ENCODE assay signal across 17 mouse cellular contexts in genomic region chr13:31779281-31779981, GRCm38 (mm10). TPM values are rescaled to one million over a fixed set of nuclear protein-coding genes. Genes with fewer than 3 reads are reported as not detected.
DNase-seq lines count a peak whose midpoint lies in the region; ATAC-seq and TF ChIP-seq lines count a peak whose summit lies in the region.
"Had no signal": no experiment of that assay in that cellular context is flagged by ENCODE, and none has a peak within 500 bp of the region (broad histone marks: within the 10 kb centered on the region; RNA-seq: fewer than 3 reads in every experiment).

No protein-coding gene starts in this region.

- TF ChIP-seq EP300 in heart, adult 2 months (IDR thresholded peaks at IDR 0.05; ENCODE audit: insufficient read depth, low read depth, low read length), result no peak
- no peak for TF ChIP-seq EP300 in lung, postnatal 0 days (IDR thresholded peaks at IDR 0.05)

- no peaks in the 10 kb centered on the region for H3K36me3 ChIP-seq in heart, adult 2 months (ENCODE audit: control insufficient read depth, insufficient read depth, low read length)
- no peaks in the 10 kb centered on the region for H3K36me3 ChIP-seq in lung, postnatal 0 days (ENCODE audit: insufficient read depth, low read length)
- no peaks in the 10 kb centered on the region for H3K36me3 ChIP-seq in limb, embryonic 10.5 days
- H3K36me3 ChIP-seq in stomach, embryonic 15.5 days, result no peaks in the 10 kb centered on the region
- H3K36me3 ChIP-seq: forebrain, embryonic 15.5 days; heart, embryonic 12.5 days; liver, embryonic 15.5 days; neural tube, embryonic 12.5 days had no signal

- no peak for TF ChIP-seq POLR2A in heart, adult 2 months (IDR thresholded peaks at IDR 0.05; ENCODE audit: insufficient read depth, low read depth, low read length)

- H3K9me3 ChIP-seq in lung, postnatal 0 days (ENCODE audit: low read length), result no peaks in the 10 kb centered on the region
- no peaks in the 10 kb centered on the region for H3K9me3 ChIP-seq in limb, embryonic 10.5 days (replicated peaks)
- no peaks in the 10 kb centered on the region for H3K9me3 ChIP-seq in stomach, embryonic 15.5 days
- H3K9me3 ChIP-seq: forebrain, embryonic 15.5 days; heart, embryonic 12.5 days; liver, embryonic 15.5 days; megakaryocyte, embryonic 14.5 days; neural tube, embryonic 12.5 days had no signal

- H3K9ac ChIP-seq in heart, adult 2 months (ENCODE audit: low read depth, low read length), result no peak overlapping the region
- H3K9ac ChIP-seq in lung, postnatal 0 days (replicated peaks; ENCODE audit: low read depth), result no peak overlapping the region
- H3K9ac ChIP-seq in stomach, embryonic 15.5 days, result no peak overlapping the region
- H3K9ac ChIP-seq: forebrain, embryonic 15.5 days; heart, embryonic 12.5 days; liver, embryonic 15.5 days; neural tube, embryonic 12.5 days had no signal

- no peaks in the 10 kb centered on the region for H3K4me1 ChIP-seq in heart, adult 2 months (ENCODE audit: control insufficient read depth, insufficient read depth, low read length)
- no peaks in the 10 kb centered on the region for H3K4me1 ChIP-seq in lung, postnatal 0 days (ENCODE audit: insufficient read depth, low read depth, low read length)
- peaks cover 18% of the 10 kb centered on the region for H3K4me1 ChIP-seq in limb, embryonic 10.5 days
- 0 out of 2 replicates have a peak, but pooled peaks cover 3% of the 10 kb centered on the region for H3K4me1 ChIP-seq in stomach, embryonic 15.5 days
- H3K4me1 ChIP-seq: forebrain, embryonic 15.5 days; heart, embryonic 12.5 days; liver, embryonic 15.5 days; megakaryocyte, embryonic 14.5 days; neural tube, embryonic 12.5 days had no signal

- ATAC-seq in lung, postnatal 0 days, result no peak
- ATAC-seq in stomach, embryonic 15.5 days (ENCODE audit: insufficient read depth, low FRiP score, low read depth), result peak; percentile 18; the same call in 1 of the 2 replicates
- ATAC-seq: activated CD4-positive, CD25-positive, alpha-beta regulatory T cell, adult 4 months; forebrain, embryonic 15.5 days had no signal

- no peaks in the 10 kb centered on the region for H3K79me2 ChIP-seq in heart, adult 2 months (replicated peaks; ENCODE audit: control insufficient read depth, insufficient read depth, low read length)

- no peak for TF ChIP-seq CTCF in heart, adult 2 months (IDR thresholded peaks at IDR 0.05)
- no peak for TF ChIP-seq CTCF in lung, postnatal 0 days (IDR thresholded peaks at IDR 0.05)

- WGBS in heart, adult 2 months, result 68% methylated on average over 17 of the region's 17 CpGs
- WGBS in lung, postnatal 0 days, result 42% methylated on average over 17 of the region's 17 CpGs
- 70% methylated on average over 17 of the region's 17 CpGs for WGBS in limb, embryonic 10.5 days
- 49% methylated on average over 17 of the region's 17 CpGs for WGBS in stomach, embryonic 15.5 days

- peak; percentile 84 for DNase-seq in heart, adult 11 months
- DNase-seq in heart, adult 2 months, result no peak
- DNase-seq in lung, postnatal 0 days (ENCODE audit: low spot score), result no peak
- no peak for DNase-seq in lung, postnatal 25 days (ENCODE audit: low spot score)
- no peak for DNase-seq in limb, embryonic 10.5 days (ENCODE audit: low spot score)
- DNase-seq in layer of hippocampus, adult 9-11 months, result no peak
- no peak for DNase-seq in cerebellum, postnatal 4 days (ENCODE audit: low spot score in 2 of 2)
- DNase-seq: cerebellum, postnatal 14 days; thymus, adult 2 months had no signal

- H3K27me3 ChIP-seq in heart, adult 2 months (ENCODE audit: control insufficient read depth, insufficient read depth, low read length), result no peaks in the 10 kb centered on the region
- H3K27me3 ChIP-seq in lung, postnatal 0 days (replicated peaks; ENCODE audit: insufficient read depth, low read length), result no peaks in the 10 kb centered on the region
- 0 out of 2 replicates have a peak, but pooled peaks cover 5% of the 10 kb centered on the region for H3K27me3 ChIP-seq in limb, embryonic 10.5 days (ENCODE audit: low read depth, poor library complexity, severe bottlenecking)
- H3K27me3 ChIP-seq in stomach, embryonic 15.5 days (replicated peaks), result no peaks in the 10 kb centered on the region
- H3K27me3 ChIP-seq: forebrain, embryonic 15.5 days; liver, embryonic 15.5 days; neural tube, embryonic 12.5 days had no signal

- no peak overlapping the region for H3K4me3 ChIP-seq in heart, adult 2 months
- no peak overlapping the region for H3K4me3 ChIP-seq in lung, postnatal 0 days (ENCODE audit: low read depth, low read length)
- H3K4me3 ChIP-seq in limb, embryonic 10.5 days, result no peak overlapping the region
- no peak overlapping the region for H3K4me3 ChIP-seq in stomach, embryonic 15.5 days (replicated peaks)
- H3K4me3 ChIP-seq: forebrain, embryonic 15.5 days; heart, embryonic 12.5 days; liver, embryonic 15.5 days; megakaryocyte, embryonic 14.5 days; neural tube, embryonic 12.5 days had no signal

- peak overlapping the region; percentile 14; the same call in 1 of the 2 replicates for H3K4me2 ChIP-seq in lung, postnatal 0 days (replicated peaks; ENCODE audit: low read depth, low read length)
- H3K4me2 ChIP-seq in stomach, embryonic 15.5 days, result 0 out of 2 replicates have a peak overlapping the region, but pooled peaks have one; percentile 19
- H3K4me2 ChIP-seq: forebrain, embryonic 15.5 days; heart, embryonic 12.5 days; liver, embryonic 15.5 days; neural tube, embryonic 12.5 days had no signal

- intact Hi-C loops in heart, adult 2 months (cut with DNase I), result no loop called here

- no peak overlapping the region for H3K27ac ChIP-seq in heart, adult 2 months
- no peak overlapping the region for H3K27ac ChIP-seq in lung, postnatal 0 days (ENCODE audit: low read length)
- peak overlapping the region; percentile 36; the same call in 1 of the 2 replicates for H3K27ac ChIP-seq in limb, embryonic 10.5 days
- no peak overlapping the region for H3K27ac ChIP-seq in stomach, embryonic 15.5 days
- H3K27ac ChIP-seq: forebrain, embryonic 15.5 days; liver, embryonic 15.5 days; neural tube, embryonic 12.5 days had no signal

RNA-seq across cellular contexts. Expression of gene Foxc1, which starts 27.0 kb away (rescaled TPM):
- total RNA-seq in heart, adult 2 months (2021), result 1 to 10 TPM; 3.8 to 5.8 TPM
- 1.8 and 2.2 TPM in 2 replicates for polyA plus RNA-seq in heart, adult 2 months (2012; rRNA removed)
- 0.37 and 0.43 TPM in 2 replicates for polyA plus RNA-seq in lung, postnatal 0 days (2015; fragmentation: Nextera tagmentation; extraction: Ambion mirVana)
- 0.74 and 1.8 TPM in 2 replicates for polyA plus RNA-seq in limb, embryonic 10.5 days (2016; fragmentation: Nextera tagmentation; extraction: Ambion mirVana)
- 0.18 and 0.28 TPM in 2 replicates for polyA plus RNA-seq in stomach, embryonic 15.5 days (2015; fragmentation: Nextera tagmentation; extraction: Ambion mirVana)
- total RNA-seq: hematopoietic stem cell, adult 5-6 weeks had no signal
- polyA plus RNA-seq: activated CD4-positive, CD25-positive, alpha-beta regulatory T cell, adult 4 months had no signal
